Mouse (Mus musculus): ENCODE results near the gene Grip2. TPM values are rescaled to one million over a fixed set of nuclear protein-coding genes. Genes with fewer than 3 reads are reported as not detected.

Gene Grip2
- total and polyA plus RNA-seq, 3 experiments = 0.05 TPM; not detected in 2

- TF ChIP-seq POLR2AphosphoS5 (IDR thresholded peaks at IDR 0.05; ENCODE audit: insufficient replicate concordance, low read depth, low read length) (no peak), GATA1 (IDR thresholded peaks at IDR 0.05; ENCODE audit: borderline replicate concordance, low read length) (no peak), GATA2 (IDR thresholded peaks at IDR 0.05; ENCODE audit: borderline replicate concordance, low read depth, low read length) (no peak), CTCF (IDR thresholded peaks at IDR 0.05; ENCODE audit: low read depth, low read length) (no peak), TAL1 (conservative IDR thresholded peaks at IDR 0.05; ENCODE audit: low read depth, low read length) (no peak)
- DNase-seq (ENCODE audit: low spot score) (no peak), ATAC-seq (ENCODE audit: extremely low read depth, insufficient number of reproducible peaks, low FRiP score, poor library complexity, severe bottlenecking) (no peak)
- Histone ChIP-seq H3K4me1 (ENCODE audit: insufficient read depth, low read depth, low read length) (no peaks in the 10 kb centered on the region), H3K27me3 (ENCODE audit: insufficient read depth, low read length) (peaks cover 8% of the 10 kb centered on the region; the same call in 1 of the 2 replicates), H3K9me3 (replicated peaks) (no peaks in the 10 kb centered on the region), H3K36me3 (replicated peaks) (no peaks in the 10 kb centered on the region), H3K4me3 (ENCODE audit: low read depth, low read length) (no peak overlapping the region)
These were observed 72.2 kb downstream of the Grip2 start for GRCm38 (mm10) chr6:91754845-91755244.

GRCm38 (mm10) chr6:91754098-91754497, 73.0 kb downstream of the Grip2 start:
- no peak for ATAC-seq (ENCODE audit: extremely low read depth, insufficient number of reproducible peaks, low FRiP score, poor library complexity, severe bottlenecking)
- Histone ChIP-seq H3K36me3 (replicated peaks) (no peaks in the 10 kb centered on the region), H3K9me3 (replicated peaks) (no peaks in the 10 kb centered on the region), H3K4me1 (ENCODE audit: insufficient read depth, low read depth, low read length) (no peaks in the 10 kb centered on the region), H3K27me3 (ENCODE audit: insufficient read depth, low read length) (peaks cover 8% of the 10 kb centered on the region; the same call in 1 of the 2 replicates), H3K4me3 (ENCODE audit: low read depth, low read length) (no peak overlapping the region)
- no peak for DNase-seq (ENCODE audit: low spot score)
- TF ChIP-seq TAL1 (conservative IDR thresholded peaks at IDR 0.05; ENCODE audit: low read depth, low read length) = no peak
- no peak for TF ChIP-seq GATA1 (IDR thresholded peaks at IDR 0.05; ENCODE audit: borderline replicate concordance, low read length)
- no peak for TF ChIP-seq CTCF (IDR thresholded peaks at IDR 0.05; ENCODE audit: low read depth, low read length)
- no peak for TF ChIP-seq GATA2 (IDR thresholded peaks at IDR 0.05; ENCODE audit: borderline replicate concordance, low read depth, low read length)
- TF ChIP-seq POLR2AphosphoS5 (IDR thresholded peaks at IDR 0.05; ENCODE audit: insufficient replicate concordance, low read depth, low read length) = no peak

GRCm38 (mm10) chr6:91752884-91753283, 74.2 kb downstream of the Grip2 start:
- DNase-seq (ENCODE audit: low spot score) = no peak
- TF ChIP-seq CTCF (IDR thresholded peaks at IDR 0.05; ENCODE audit: low read depth, low read length) (no peak), POLR2AphosphoS5 (IDR thresholded peaks at IDR 0.05; ENCODE audit: insufficient replicate concordance, low read depth, low read length) (no peak), GATA1 (IDR thresholded peaks at IDR 0.05; ENCODE audit: borderline replicate concordance, low read length) (no peak), GATA2 (IDR thresholded peaks at IDR 0.05; ENCODE audit: borderline replicate concordance, low read depth, low read length) (no peak), TAL1 (conservative IDR thresholded peaks at IDR 0.05; ENCODE audit: low read depth, low read length) (no peak)
- peaks cover 5% of the 10 kb centered on the region; the same call in 1 of the 2 replicates for H3K27me3 ChIP-seq (ENCODE audit: insufficient read depth, low read length)
- H3K36me3 ChIP-seq (replicated peaks) = no peaks in the 10 kb centered on the region
- H3K9me3 ChIP-seq (replicated peaks) = no peaks in the 10 kb centered on the region
- no peak overlapping the region for H3K4me3 ChIP-seq (ENCODE audit: low read depth, low read length)
- no peak for ATAC-seq (ENCODE audit: extremely low read depth, insufficient number of reproducible peaks, low FRiP score, poor library complexity, severe bottlenecking)
- H3K4me1 ChIP-seq (ENCODE audit: insufficient read depth, low read depth, low read length) = no peaks in the 10 kb centered on the region

- H3K4me1 ChIP-seq (ENCODE audit: insufficient read depth, low read depth, low read length) = no peaks in the 10 kb centered on the region
- DNase-seq (ENCODE audit: low spot score) (no peak), ATAC-seq (ENCODE audit: extremely low read depth, insufficient number of reproducible peaks, low FRiP score, poor library complexity, severe bottlenecking) (no peak)
- no peak overlapping the region for H3K4me3 ChIP-seq (ENCODE audit: low read depth, low read length)
- peaks cover 3% of the 10 kb centered on the region; the same call in 1 of the 2 replicates for H3K27me3 ChIP-seq (ENCODE audit: insufficient read depth, low read length)
- no peaks in the 10 kb centered on the region for H3K36me3 ChIP-seq (replicated peaks)
- no peaks in the 10 kb centered on the region for H3K9me3 ChIP-seq (replicated peaks)
- TF ChIP-seq CTCF (IDR thresholded peaks at IDR 0.05; ENCODE audit: low read depth, low read length) (no peak), TAL1 (conservative IDR thresholded peaks at IDR 0.05; ENCODE audit: low read depth, low read length) (no peak), POLR2AphosphoS5 (IDR thresholded peaks at IDR 0.05; ENCODE audit: insufficient replicate concordance, low read depth, low read length) (no peak), GATA2 (IDR thresholded peaks at IDR 0.05; ENCODE audit: borderline replicate concordance, low read depth, low read length) (no peak), GATA1 (IDR thresholded peaks at IDR 0.05; ENCODE audit: borderline replicate concordance, low read length) (no peak)
These were observed 76.1 kb downstream of the Grip2 start for GRCm38 (mm10) chr6:91750976-91751375.

DNA sequence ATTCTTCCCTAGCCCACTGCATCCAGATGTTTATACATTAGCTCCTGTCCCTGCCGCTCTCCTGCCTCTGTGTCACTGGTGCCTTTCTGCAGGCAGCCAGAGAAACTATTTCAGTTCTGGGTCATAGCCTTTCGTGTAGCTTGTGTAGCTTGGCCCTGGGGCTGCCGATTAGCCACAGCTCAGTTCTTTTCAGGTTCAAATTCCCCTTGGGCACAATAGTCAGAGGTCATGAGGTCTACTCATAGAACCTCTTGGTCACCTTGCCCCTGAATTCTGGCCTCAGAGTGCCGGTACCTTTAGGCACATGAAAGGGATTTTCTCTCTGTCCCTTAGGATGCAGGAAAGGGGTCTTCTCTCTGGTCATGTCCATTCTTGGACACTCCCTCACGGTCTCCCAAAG, 80.3 kb downstream of the Grip2 start:
- no peaks in the 10 kb centered on the region for H3K36me3 ChIP-seq (replicated peaks)
- no peaks in the 10 kb centered on the region for H3K4me1 ChIP-seq (ENCODE audit: insufficient read depth, low read depth, low read length)
- ATAC-seq (ENCODE audit: extremely low read depth, insufficient number of reproducible peaks, low FRiP score, poor library complexity, severe bottlenecking) = no peak
- H3K27me3 ChIP-seq (ENCODE audit: insufficient read depth, low read length) = no peaks in the 10 kb centered on the region
- no peaks in the 10 kb centered on the region for H3K9me3 ChIP-seq (replicated peaks)
- DNase-seq (ENCODE audit: low spot score) = no peak
- H3K4me3 ChIP-seq (ENCODE audit: low read depth, low read length) = no peak overlapping the region
- TF ChIP-seq TAL1 (conservative IDR thresholded peaks at IDR 0.05; ENCODE audit: low read depth, low read length) = no peak
- no peak for TF ChIP-seq GATA2 (IDR thresholded peaks at IDR 0.05; ENCODE audit: borderline replicate concordance, low read depth, low read length)
- TF ChIP-seq CTCF (IDR thresholded peaks at IDR 0.05; ENCODE audit: low read depth, low read length) = no peak
- TF ChIP-seq POLR2AphosphoS5 (IDR thresholded peaks at IDR 0.05; ENCODE audit: insufficient replicate concordance, low read depth, low read length) = no peak
- no peak for TF ChIP-seq GATA1 (IDR thresholded peaks at IDR 0.05; ENCODE audit: borderline replicate concordance, low read length)

GRCm38 (mm10) chr6:91745947-91746582, 81.0 kb downstream of the Grip2 start:
- TF ChIP-seq GATA2 (IDR thresholded peaks at IDR 0.05; ENCODE audit: borderline replicate concordance, low read depth, low read length) (no peak), POLR2AphosphoS5 (IDR thresholded peaks at IDR 0.05; ENCODE audit: insufficient replicate concordance, low read depth, low read length) (no peak), CTCF (IDR thresholded peaks at IDR 0.05; ENCODE audit: low read depth, low read length) (no peak), GATA1 (IDR thresholded peaks at IDR 0.05; ENCODE audit: borderline replicate concordance, low read length) (no peak), TAL1 (conservative IDR thresholded peaks at IDR 0.05; ENCODE audit: low read depth, low read length) (no peak)
- Histone ChIP-seq H3K36me3 (replicated peaks) (no peaks in the 10 kb centered on the region), H3K4me1 (ENCODE audit: insufficient read depth, low read depth, low read length) (no peaks in the 10 kb centered on the region), H3K4me3 (ENCODE audit: low read depth, low read length) (no peak overlapping the region), H3K27me3 (ENCODE audit: insufficient read depth, low read length) (no peaks in the 10 kb centered on the region), H3K9me3 (replicated peaks) (no peaks in the 10 kb centered on the region)
- DNase-seq (ENCODE audit: low spot score) (no peak), ATAC-seq (ENCODE audit: extremely low read depth, insufficient number of reproducible peaks, low FRiP score, poor library complexity, severe bottlenecking) (no peak)
